Mouse (Mus musculus) embryonic facial prominence, embryonic 13.5 days (tissue): Measurements from ENCODE around the gene Sppl2a. TPM values are rescaled to one million over a fixed set of nuclear protein-coding genes. Genes with fewer than 3 reads are reported as not detected.
A peak's percentile ranks its signal among the peaks of the same experiment; 100 is the strongest.
"Not testable (repeated sequence)": the region's sequence is repeated elsewhere in the genome, so short reads cannot be mapped to it uniquely, and the experiment has no call there.

ENCODE experiments used
- ATAC-seq: fragments of 200-750 bp; cut with Nextera tagmentation; 2 replicates; pipeline ENCODE4 v1.8.0; 2017; ENCODE audit warnings: low read depth; ENCODE audit not compliant: insufficient number of reproducible peaks, insufficient read depth, low FRiP score, low TSS enrichment
- H3K27ac ChIP-seq: fragments of 300-500 bp; sonication (generic); 2 replicates; pipeline ENCODE4 v1.5.1; 2015; ENCODE audit warnings: moderate library complexity, mild to moderate bottlenecking, inconsistent platforms
- H3K27me3 ChIP-seq: fragments of 300-500 bp; sonication (generic); 2 replicates; pipeline ENCODE4 v1.6.1; 2015; ENCODE audit warnings: mild to moderate bottlenecking, inconsistent platforms
- H3K36me3 ChIP-seq: fragments of 300-500 bp; sonication (generic); 2 replicates; pipeline ENCODE4 v1.6.1; 2015; ENCODE audit warnings: mild to moderate bottlenecking, inconsistent platforms
- H3K4me1 ChIP-seq: fragments of 300-500 bp; sonication (generic); 2 replicates; pipeline ENCODE4 v1.6.1; 2015; ENCODE audit warnings: inconsistent platforms
- H3K4me2 ChIP-seq: fragments of 300-500 bp; sonication (generic); 2 replicates; pipeline ENCODE4 v1.6.1; 2015; ENCODE audit warnings: moderate library complexity, mild to moderate bottlenecking, inconsistent platforms
- H3K4me3 ChIP-seq: fragments of 300-500 bp; sonication (generic); 2 replicates; pipeline ENCODE4 v1.5.1; 2015; ENCODE audit warnings: mild to moderate bottlenecking, inconsistent platforms
- H3K9ac ChIP-seq: fragments of 300-500 bp; sonication (generic); 2 replicates; pipeline ENCODE4 v1.6.1; 2015; ENCODE audit warnings: mild to moderate bottlenecking, inconsistent platforms
- H3K9me3 ChIP-seq: fragments of 300-500 bp; sonication (generic); 2 replicates; pipeline ENCODE4 v1.6.1; 2016; ENCODE audit warnings: inconsistent platforms
- WGBS: fragments of 180-500 bp; shearing (Covaris S2); methylation state at CpG from one replicate; pipeline ENCODE4 v1.1.7; 2015; ENCODE audit warnings: mixed read lengths; 5-methylcytosine and 5-hydroxymethylcytosine counted together
- polyA plus RNA-seq: library from polyadenylated mRNA; unstranded; fragments of >200 nt; fragmentation: Nextera tagmentation; extraction: Ambion mirVana; gene quantifications from 2 replicates; pipeline ENCODE4 v1.2.1, GENCODE M21; 2015

The Sppl2a gene
- 56.1 and 59.3 TPM in 2 replicates for polyA plus RNA-seq

GRCm38 (mm10) chr2:126932897-126933641 lies at the start of gene Sppl2a:
Gene Sppl2a, minus strand, starts transcription at chr2:126933235.
- peaks cover 11% of the 10 kb centered on the region for H3K4me1 ChIP-seq
- peak; percentile 99 for ATAC-seq
- WGBS, result under 1% methylated on average over 34 of the region's 35 CpGs

GRCm38 (mm10) chr2:126977428-126977827 lies 44.4 kb upstream of the Sppl2a start:
- H3K4me3 ChIP-seq, result no peak overlapping the region
- H3K9ac ChIP-seq, result no peak overlapping the region
- no peaks in the 10 kb centered on the region for H3K27me3 ChIP-seq
- H3K36me3 ChIP-seq, result no peaks in the 10 kb centered on the region
- 69% methylated on average over 6 of the region's 6 CpGs for WGBS
- H3K27ac ChIP-seq, result no peak overlapping the region
- H3K9me3 ChIP-seq, result no peaks in the 10 kb centered on the region
- no peaks in the 10 kb centered on the region for H3K4me1 ChIP-seq
- no peak overlapping the region for H3K4me2 ChIP-seq
- no peak for ATAC-seq

More at GRCm38 (mm10) chr2:126932897-126933641, at the start of gene Sppl2a:
- H3K9ac ChIP-seq, result peak within 1 kb of the TSS; percentile 86
- H3K36me3 ChIP-seq, result no peaks in the 10 kb centered on the region; the same call in 1 of the 2 replicates
- no peaks in the 10 kb centered on the region for H3K27me3 ChIP-seq
- H3K27ac ChIP-seq, result peak within 1 kb of the TSS; percentile 99
- no peaks in the 10 kb centered on the region for H3K9me3 ChIP-seq
- peak within 1 kb of the TSS; percentile 57 for H3K4me3 ChIP-seq
- peak within 1 kb of the TSS; percentile 66 for H3K4me2 ChIP-seq

GRCm38 (mm10) chr2:126961696-126962095 lies 28.7 kb upstream of the Sppl2a start:
- Histone ChIP-seq H3K9me3 (no peaks in the 10 kb centered on the region), H3K27me3 (no peaks in the 10 kb centered on the region), H3K4me1 (no peaks in the 10 kb centered on the region), H3K4me2 (no peak overlapping the region), H3K9ac (no peak overlapping the region), H3K27ac (no peak overlapping the region), H3K4me3 (no peak overlapping the region), H3K36me3 (no peaks in the 10 kb centered on the region)
- ATAC-seq, result no peak
- 76% methylated on average over 2 of the region's 2 CpGs for WGBS

DNA sequence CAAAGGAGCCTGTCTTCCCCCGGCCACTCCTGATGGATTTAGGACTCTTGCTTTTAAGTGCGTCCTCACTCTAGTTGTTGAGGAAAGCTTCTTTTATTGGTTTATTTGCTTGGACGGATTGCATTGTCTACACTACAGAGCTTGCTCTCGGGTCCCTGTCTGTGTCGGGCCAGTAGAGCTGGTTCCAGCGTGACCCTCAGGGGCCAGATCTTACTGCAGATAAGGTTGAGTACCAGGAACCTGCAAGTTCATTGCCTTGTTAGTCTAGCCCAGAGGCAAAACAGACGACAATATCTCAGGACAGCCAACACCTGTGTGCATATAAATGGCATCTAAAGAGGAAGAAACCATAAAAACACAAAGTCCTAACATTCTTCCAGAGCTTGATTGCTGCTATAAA lies 22.6 kb upstream of the Sppl2a start:
- ATAC-seq, result no peak
- H3K27me3 ChIP-seq, result no peaks in the 10 kb centered on the region
- H3K36me3 ChIP-seq, result no peaks in the 10 kb centered on the region
- H3K27ac ChIP-seq, result no peak overlapping the region
- no peak overlapping the region for H3K4me2 ChIP-seq
- H3K9me3 ChIP-seq, result no peaks in the 10 kb centered on the region
- no peak overlapping the region for H3K9ac ChIP-seq
- no peaks in the 10 kb centered on the region for H3K4me1 ChIP-seq
- H3K4me3 ChIP-seq, result no peak overlapping the region
- 72% methylated on average over 7 of the region's 7 CpGs for WGBS

- H3K4me3 ChIP-seq, result no peak overlapping the region
- no peaks in the 10 kb centered on the region for H3K4me1 ChIP-seq
- WGBS, result 69% methylated on average over 7 of the region's 7 CpGs
- no peaks in the 10 kb centered on the region for H3K27me3 ChIP-seq
- H3K27ac ChIP-seq, result no peak overlapping the region
- H3K9me3 ChIP-seq, result no peaks in the 10 kb centered on the region
- no peak overlapping the region for H3K9ac ChIP-seq
- no peaks in the 10 kb centered on the region for H3K36me3 ChIP-seq
- ATAC-seq, result no peak
- H3K4me2 ChIP-seq, result no peak overlapping the region
Observed at GRCm38 (mm10) chr2:126951085-126951484, 18.1 kb upstream of the Sppl2a start.

GRCm38 (mm10) chr2:126950453-126950852 lies 17.4 kb upstream of the Sppl2a start:
- H3K9me3 ChIP-seq, result no peaks in the 10 kb centered on the region
- no peaks in the 10 kb centered on the region for H3K36me3 ChIP-seq
- WGBS, result 72% methylated on average over 5 of the region's 5 CpGs
- no peak overlapping the region for H3K9ac ChIP-seq
- no peak overlapping the region for H3K27ac ChIP-seq
- no peak for ATAC-seq
- H3K27me3 ChIP-seq, result no peaks in the 10 kb centered on the region
- no peak overlapping the region for H3K4me3 ChIP-seq
- no peak overlapping the region for H3K4me2 ChIP-seq
- H3K4me1 ChIP-seq, result no peaks in the 10 kb centered on the region

DNA sequence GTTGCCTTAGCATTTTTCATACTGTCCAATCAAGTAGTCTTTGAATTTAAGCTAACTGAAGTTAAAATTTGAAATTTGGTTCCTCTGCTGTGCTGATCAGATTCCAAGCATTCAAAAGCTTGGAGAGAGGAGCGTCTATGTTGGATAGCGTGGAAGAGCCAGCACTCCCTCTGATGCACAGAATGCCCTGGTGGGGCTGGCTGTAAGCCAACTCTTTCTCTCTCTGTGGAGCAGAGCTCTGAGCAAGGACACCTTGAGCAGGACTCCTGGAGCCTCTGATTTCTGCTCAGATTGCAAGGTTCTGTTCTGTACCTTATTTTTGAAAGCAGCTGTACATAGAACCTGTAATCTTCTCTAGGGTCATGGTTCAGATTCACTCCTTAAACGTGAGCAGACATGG lies 16.8 kb upstream of the Sppl2a start:
- no peaks in the 10 kb centered on the region for H3K4me1 ChIP-seq
- no peak for ATAC-seq
- no peak overlapping the region for H3K9ac ChIP-seq
- no peak overlapping the region for H3K4me2 ChIP-seq
- no peaks in the 10 kb centered on the region for H3K9me3 ChIP-seq
- H3K4me3 ChIP-seq, result no peak overlapping the region
- WGBS, result 45% methylated on average over 3 of the region's 3 CpGs
- no peaks in the 10 kb centered on the region for H3K27me3 ChIP-seq
- H3K36me3 ChIP-seq, result no peaks in the 10 kb centered on the region
- no peak overlapping the region for H3K27ac ChIP-seq

DNA sequence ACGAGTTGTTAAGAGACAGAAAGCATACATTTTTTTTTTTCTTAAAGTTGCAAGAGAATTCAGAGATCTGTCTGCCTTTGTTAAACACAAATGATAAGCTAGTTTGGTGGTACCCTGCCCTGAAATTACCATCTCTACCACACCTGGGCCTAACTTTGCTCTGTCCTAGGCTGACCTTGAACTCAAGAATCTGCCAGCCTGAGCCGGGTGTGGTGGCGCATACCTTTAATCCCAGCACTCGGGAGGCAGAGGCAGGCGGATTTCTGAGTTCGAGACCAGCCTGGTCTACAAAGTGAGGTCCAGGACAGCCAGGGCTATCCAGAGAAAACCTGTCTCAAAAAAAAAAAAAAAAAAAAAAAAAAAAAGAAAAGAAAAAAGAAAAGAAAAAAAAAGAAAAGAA lies 16.3 kb upstream of the Sppl2a start:
- not testable (repeated sequence) for H3K27ac ChIP-seq, H3K4me1 ChIP-seq, H3K36me3 ChIP-seq, H3K9ac ChIP-seq, H3K4me2 ChIP-seq, H3K9me3 ChIP-seq, H3K4me3 ChIP-seq, H3K27me3 ChIP-seq, ATAC-seq
- WGBS, result 81% methylated on average over 6 of the region's 6 CpGs

GRCm38 (mm10) chr2:126948231-126948630 lies 15.2 kb upstream of the Sppl2a start:
- Histone ChIP-seq H3K9me3 (no peaks in the 10 kb centered on the region), H3K4me2 (no peak overlapping the region), H3K27me3 (no peaks in the 10 kb centered on the region), H3K27ac (no peak overlapping the region), H3K4me3 (no peak overlapping the region), H3K4me1 (no peaks in the 10 kb centered on the region), H3K36me3 (no peaks in the 10 kb centered on the region), H3K9ac (no peak overlapping the region)
- WGBS, result 63% methylated on average over 3 of the region's 3 CpGs
- ATAC-seq, result no peak

- Histone ChIP-seq H3K4me2 (no peak overlapping the region), H3K4me1 (no peaks in the 10 kb centered on the region), H3K9ac (no peak overlapping the region), H3K36me3 (no peaks in the 10 kb centered on the region), H3K4me3 (no peak overlapping the region), H3K27ac (no peak overlapping the region), H3K9me3 (no peaks in the 10 kb centered on the region), H3K27me3 (no peaks in the 10 kb centered on the region)
- no peak for ATAC-seq
Observed at GRCm38 (mm10) chr2:126947646-126948045, 14.6 kb upstream of the Sppl2a start.

GRCm38 (mm10) chr2:126943211-126943610 lies 10.2 kb upstream of the Sppl2a start:
- H3K27ac ChIP-seq, result no peak overlapping the region
- no peaks in the 10 kb centered on the region for H3K27me3 ChIP-seq
- H3K4me3 ChIP-seq, result no peak overlapping the region
- no peak overlapping the region for H3K4me2 ChIP-seq
- H3K4me1 ChIP-seq, result no peaks in the 10 kb centered on the region
- 72% methylated on average over 2 of the region's 2 CpGs for WGBS
- no peaks in the 10 kb centered on the region for H3K36me3 ChIP-seq
- no peaks in the 10 kb centered on the region for H3K9me3 ChIP-seq
- no peak for ATAC-seq
- H3K9ac ChIP-seq, result no peak overlapping the region

- 84% methylated on average over 3 of the region's 3 CpGs for WGBS
- H3K36me3 ChIP-seq, result no peaks in the 10 kb centered on the region
- no peak overlapping the region for H3K27ac ChIP-seq
- H3K9ac ChIP-seq, result no peak overlapping the region
- no peak overlapping the region for H3K4me2 ChIP-seq
- no peaks in the 10 kb centered on the region for H3K27me3 ChIP-seq
- no peaks in the 10 kb centered on the region for H3K9me3 ChIP-seq
- no peaks in the 10 kb centered on the region for H3K4me1 ChIP-seq
- H3K4me3 ChIP-seq, result no peak overlapping the region
- ATAC-seq, result no peak
Observed at GRCm38 (mm10) chr2:126940314-126940866, 7.4 kb upstream of the Sppl2a start.
